Mouse (Mus musculus): ENCODE data around the gene Rrnad1. TPM values are rescaled to one million over a fixed set of nuclear protein-coding genes. Genes with fewer than 3 reads are reported as not detected.
A peak's percentile ranks its signal among the peaks of the same experiment; 100 is the strongest.

Rrnad1 gene
- total and polyA plus RNA-seq, 2 experiments from 2014 or later = 19.3 to 36.4 TPM

- DNase-seq (ENCODE audit: low spot score) = no peak
- H3K9me3 ChIP-seq (ENCODE audit: low read length) = no peaks in the 10 kb centered on the region
- no peaks in the 10 kb centered on the region; the same call in 1 of the 2 replicates for H3K27me3 ChIP-seq (ENCODE audit: insufficient read depth, low read length)
- H3K4me2 ChIP-seq (ENCODE audit: low read depth, low read length) = peak overlapping the region; percentile 60
- TF ChIP-seq CTCF (IDR thresholded peaks at IDR 0.05; ENCODE audit: low read depth) = no peak
- no peak overlapping the region for H3K9ac ChIP-seq (replicated peaks; ENCODE audit: low read length)
- peaks cover 22% of the 10 kb centered on the region for H3K4me1 ChIP-seq (ENCODE audit: insufficient read depth, low read length)
- ATAC-seq = no peak
- no peak overlapping the region for H3K27ac ChIP-seq
- H3K4me3 ChIP-seq (ENCODE audit: low read length) = no peak overlapping the region
- no peaks in the 10 kb centered on the region for H3K36me3 ChIP-seq (ENCODE audit: insufficient read depth, low read length)
- WGBS = 22% methylated on average over 16 of the region's 16 CpGs
Observed at GRCm38 (mm10) chr3:87949266-87949954, 18.9 kb upstream of the Rrnad1 start.

GRCm38 (mm10) chr3:87948378-87949265, 18.1 kb upstream of the Rrnad1 start, which contains the start of gene Crabp2:
Gene Crabp2, plus strand, starts transcription at chr3:87948666.
- DNase-seq (ENCODE audit: low spot score) = peak; percentile 27
- Histone ChIP-seq H3K4me1 (ENCODE audit: insufficient read depth, low read length) (peaks cover 22% of the 10 kb centered on the region), H3K4me3 (ENCODE audit: low read length) (peak within 1 kb of the TSS; percentile 32), H3K9ac (replicated peaks; ENCODE audit: low read length) (0 out of 2 replicates have a peak within 1 kb of the TSS, but pooled peaks have one; percentile 5), H3K36me3 (ENCODE audit: insufficient read depth, low read length) (no peaks in the 10 kb centered on the region), H3K27ac (no peak within 1 kb of the TSS), H3K9me3 (ENCODE audit: low read length) (no peaks in the 10 kb centered on the region), H3K27me3 (ENCODE audit: insufficient read depth, low read length) (no peaks in the 10 kb centered on the region; the same call in 1 of the 2 replicates), H3K4me2 (ENCODE audit: low read depth, low read length) (peak within 1 kb of the TSS; percentile 60)
- WGBS = 4% methylated on average over 35 of the region's 35 CpGs
- no peak for TF ChIP-seq CTCF (IDR thresholded peaks at IDR 0.05; ENCODE audit: low read depth)
- no peak for ATAC-seq

GRCm38 (mm10) chr3:87947811-87948199, 17.3 kb upstream of the Rrnad1 start:
- peaks cover 22% of the 10 kb centered on the region for H3K4me1 ChIP-seq (ENCODE audit: insufficient read depth, low read length)
- no peak for TF ChIP-seq CTCF (IDR thresholded peaks at IDR 0.05; ENCODE audit: low read depth)
- under 1% methylated on average over 17 of the region's 17 CpGs for WGBS
- peak; percentile 21; the same call in 1 of the 2 replicates for ATAC-seq
- no peak overlapping the region for H3K27ac ChIP-seq
- peak overlapping the region; percentile 32 for H3K4me3 ChIP-seq (ENCODE audit: low read length)
- DNase-seq (ENCODE audit: low spot score) = no peak
- H3K36me3 ChIP-seq (ENCODE audit: insufficient read depth, low read length) = no peaks in the 10 kb centered on the region
- H3K9ac ChIP-seq (replicated peaks; ENCODE audit: low read length) = 0 out of 2 replicates have a peak overlapping the region, but pooled peaks have one; percentile 5
- H3K9me3 ChIP-seq (ENCODE audit: low read length) = no peaks in the 10 kb centered on the region
- H3K27me3 ChIP-seq (ENCODE audit: insufficient read depth, low read length) = no peaks in the 10 kb centered on the region; the same call in 1 of the 2 replicates
- H3K4me2 ChIP-seq (ENCODE audit: low read depth, low read length) = peak overlapping the region; percentile 60

- ATAC-seq = 0 out of 2 replicates have a peak, but pooled peaks have one; percentile 2
- Histone ChIP-seq H3K9me3 (ENCODE audit: low read length) (no peaks in the 10 kb centered on the region), H3K4me3 (ENCODE audit: low read length) (peak overlapping the region; percentile 32), H3K4me2 (ENCODE audit: low read depth, low read length) (peak overlapping the region; percentile 60), H3K9ac (replicated peaks; ENCODE audit: low read length) (0 out of 2 replicates have a peak overlapping the region, but pooled peaks have one; percentile 5), H3K27me3 (ENCODE audit: insufficient read depth, low read length) (no peaks in the 10 kb centered on the region; the same call in 1 of the 2 replicates), H3K27ac (no peak overlapping the region), H3K36me3 (ENCODE audit: insufficient read depth, low read length) (peaks cover 2% of the 10 kb centered on the region; the same call in 1 of the 2 replicates), H3K4me1 (ENCODE audit: insufficient read depth, low read length) (peaks cover 19% of the 10 kb centered on the region)
- 8% methylated on average over 26 of the region's 26 CpGs for WGBS
- no peak for DNase-seq (ENCODE audit: low spot score)
- TF ChIP-seq CTCF (IDR thresholded peaks at IDR 0.05; ENCODE audit: low read depth) = no peak
Observed at GRCm38 (mm10) chr3:87947056-87947810, 16.7 kb upstream of the Rrnad1 start.

- Histone ChIP-seq H3K27ac (no peak overlapping the region), H3K9ac (replicated peaks; ENCODE audit: low read length) (no peak overlapping the region), H3K4me3 (ENCODE audit: low read length) (no peak overlapping the region), H3K4me2 (ENCODE audit: low read depth, low read length) (no peak overlapping the region), H3K36me3 (ENCODE audit: insufficient read depth, low read length) (peaks cover 10% of the 10 kb centered on the region; the same call in 1 of the 2 replicates), H3K27me3 (ENCODE audit: insufficient read depth, low read length) (no peaks in the 10 kb centered on the region; the same call in 1 of the 2 replicates), H3K4me1 (ENCODE audit: insufficient read depth, low read length) (peaks cover 19% of the 10 kb centered on the region), H3K9me3 (ENCODE audit: low read length) (no peaks in the 10 kb centered on the region)
- WGBS = 40% methylated on average over 1 of the region's 1 CpGs
- no peak for ATAC-seq
- TF ChIP-seq CTCF (IDR thresholded peaks at IDR 0.05; ENCODE audit: low read depth) = no peak
- no peak for DNase-seq (ENCODE audit: low spot score)
Observed at GRCm38 (mm10) chr3:87946541-87946860, 16.0 kb upstream of the Rrnad1 start.

All from hindbrain, postnatal 0 days (tissue).